Mouse (Mus musculus) cerebellum, adult 9-11 months (tissue): Measurements from ENCODE around the gene Lmx1b.
A peak's percentile ranks its signal among the peaks of the same experiment; 100 is the strongest.

Source experiments
- DNase-seq: peaks from one replicate; pipeline ENCODE4 v3.0.0; 2022

The Lmx1b gene

DNA sequence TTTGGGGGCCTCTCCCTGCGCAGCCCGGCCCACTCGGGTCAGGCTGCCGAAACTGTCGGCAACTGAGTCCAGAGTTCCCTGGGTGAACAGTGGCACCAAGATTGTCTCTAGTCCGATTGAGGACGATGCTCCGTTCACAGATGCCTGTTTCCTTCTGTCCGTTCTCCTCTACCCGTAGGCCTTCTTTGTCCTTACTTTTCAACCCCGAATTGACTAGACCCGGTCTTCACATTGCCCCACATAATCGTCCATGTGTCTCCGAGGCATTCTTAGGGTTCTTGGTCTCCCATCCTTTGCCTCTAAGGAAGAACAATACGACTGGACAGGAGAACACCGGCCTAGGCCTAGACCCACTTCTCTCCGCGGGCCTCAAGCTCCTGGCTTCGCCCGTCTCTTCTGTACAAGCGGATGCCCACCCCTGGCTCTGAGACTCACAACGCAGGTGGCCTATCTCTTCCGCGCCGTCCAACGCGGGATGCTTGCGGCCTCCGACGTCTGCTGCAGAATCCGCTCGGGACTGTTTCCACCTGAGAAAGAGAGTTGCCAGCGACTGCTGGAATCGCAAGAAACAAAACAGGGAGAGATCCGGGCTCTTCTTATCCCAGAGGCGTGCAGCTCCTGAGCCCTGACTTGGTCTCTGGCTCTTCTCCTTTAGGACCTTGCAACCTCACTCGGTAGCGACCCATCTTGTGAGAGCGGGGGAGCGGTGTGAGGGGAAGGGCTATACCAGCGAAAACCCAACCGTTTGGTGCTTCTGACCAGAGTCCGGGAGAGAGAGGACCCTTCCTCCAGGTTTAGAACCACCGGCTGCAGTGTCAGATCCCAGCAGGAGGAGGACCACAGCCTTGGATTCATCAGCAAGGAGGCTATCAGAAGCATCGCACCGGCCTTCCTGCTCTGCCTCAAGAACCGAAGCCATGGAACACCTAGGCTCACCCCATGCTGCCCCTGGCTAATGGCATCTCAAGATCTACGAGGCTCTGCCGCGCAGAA, 3.7 kb upstream of the Lmx1b start:
- no peak for DNase-seq

DNA sequence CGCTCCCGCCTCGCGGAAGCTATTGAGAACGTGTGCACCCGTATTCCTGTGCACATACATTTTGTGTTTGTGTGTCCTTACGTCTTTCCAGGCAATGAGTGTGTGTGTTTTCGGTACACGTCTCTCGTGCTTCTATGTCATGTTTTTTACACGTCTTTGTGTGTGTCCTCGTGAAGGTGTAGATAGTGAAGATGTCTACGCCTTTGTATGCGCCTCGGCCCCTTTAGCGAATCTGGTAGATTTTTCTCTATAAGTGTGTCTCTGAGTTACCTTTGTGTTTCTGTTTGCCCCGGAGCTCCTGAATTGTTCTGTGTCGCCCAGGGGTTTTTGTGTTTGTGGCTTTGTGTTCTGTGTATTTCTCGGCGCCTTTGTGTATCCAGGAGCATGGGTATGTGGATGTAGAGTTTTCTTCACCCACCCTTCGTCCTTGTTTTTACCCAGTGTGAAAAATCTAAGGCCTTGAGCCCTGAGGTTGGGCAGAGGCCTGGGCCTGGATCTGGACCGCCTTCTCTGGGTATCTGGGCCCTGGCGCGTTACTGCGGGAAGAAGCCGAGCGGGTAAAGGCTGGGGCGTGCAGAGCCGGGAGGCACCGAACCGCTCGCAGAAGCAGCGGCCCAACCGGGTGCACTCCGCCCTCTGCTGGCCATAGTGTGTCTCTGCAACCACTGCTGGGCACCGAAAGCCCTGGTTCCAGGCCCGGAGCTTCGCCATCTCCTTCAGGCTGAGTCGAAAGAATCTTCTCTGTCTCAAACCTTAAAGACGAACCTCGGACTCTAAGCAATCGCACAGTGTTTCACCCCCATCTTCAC, 2.5 kb upstream of the Lmx1b start:
- DNase-seq = peak; percentile 61

DNA sequence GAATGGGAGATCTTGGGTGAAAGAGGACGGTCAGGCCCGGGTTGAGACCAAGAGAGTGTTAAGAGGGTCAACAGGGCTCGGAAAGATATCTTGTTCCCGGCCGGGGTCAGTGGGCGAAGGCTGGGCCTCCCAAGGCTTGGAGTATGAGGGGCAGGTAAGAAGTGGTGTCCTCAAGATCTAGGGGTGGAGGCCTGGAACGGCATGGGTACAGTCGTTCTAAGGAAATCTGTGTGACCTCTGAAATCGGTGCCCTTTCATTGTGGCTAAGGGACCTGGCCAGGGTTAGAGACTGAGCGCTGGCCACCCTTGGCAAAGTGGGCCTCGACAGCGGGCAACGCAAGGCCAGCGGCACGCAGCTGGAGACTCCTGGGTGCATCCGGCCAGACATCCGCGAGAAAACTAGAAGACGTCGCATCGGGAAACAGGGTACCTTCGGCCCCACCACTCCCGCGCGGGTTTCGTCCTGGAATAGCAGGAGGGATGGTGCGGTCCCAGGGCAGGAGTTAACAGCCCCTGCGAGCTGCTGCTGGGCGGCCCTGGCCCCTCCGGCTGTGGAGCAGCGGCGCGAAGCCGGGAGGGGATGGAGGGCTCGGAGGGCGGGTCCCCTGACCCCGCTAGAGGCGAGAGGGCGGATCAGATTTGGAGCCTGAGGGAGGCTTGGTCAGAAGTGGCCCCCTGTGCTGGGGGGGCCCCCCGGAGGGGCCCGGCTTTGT, 1.7 kb upstream of the Lmx1b start:
- no peak for DNase-seq

- no peak for DNase-seq
Observed at GRCm38 (mm10) chr2:33640978-33641858, 907 bp upstream of the Lmx1b start.

DNA sequence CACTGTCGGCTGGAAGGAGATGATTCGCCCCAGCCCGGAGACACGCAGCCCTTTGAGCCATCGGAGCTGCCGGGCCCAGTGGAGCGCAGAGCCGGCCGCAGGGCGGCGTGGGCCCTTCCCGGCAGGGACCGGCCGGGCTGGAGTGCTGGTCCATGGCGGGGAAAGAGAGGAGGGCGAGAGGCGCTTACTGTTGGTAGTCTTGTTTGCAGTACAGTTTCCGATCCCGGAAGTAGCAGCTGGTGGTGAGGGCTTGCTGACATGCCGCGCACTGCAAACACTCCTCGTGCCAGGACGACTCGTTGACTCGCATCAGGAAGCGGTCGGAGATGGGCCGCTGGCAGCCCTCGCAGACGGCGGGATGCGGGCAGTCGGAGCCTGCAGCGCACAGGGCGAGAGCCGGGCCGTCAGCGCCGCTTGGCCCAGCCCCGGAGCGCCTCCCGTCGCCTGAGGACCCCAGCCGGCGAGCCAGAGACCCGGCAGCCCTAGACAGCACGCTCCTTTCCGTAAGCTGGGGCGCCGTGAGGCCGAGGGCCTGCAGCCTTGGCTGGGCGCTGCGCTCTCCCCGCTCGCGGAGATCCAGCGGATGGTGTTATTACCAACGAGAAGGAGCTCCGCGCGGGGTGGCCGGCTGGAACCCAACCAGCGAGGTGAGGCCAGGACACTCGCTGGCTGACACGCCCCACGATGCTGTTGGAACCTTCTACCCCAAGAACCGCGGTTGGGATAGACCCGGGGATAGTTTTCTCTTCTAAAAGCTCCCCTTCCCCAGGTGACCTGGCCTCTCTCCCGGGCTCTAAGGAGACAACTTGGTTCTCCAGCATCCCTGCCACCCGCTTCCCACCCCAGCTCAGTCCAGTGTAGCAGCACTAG, 775 bp downstream of the Lmx1b start:
- no peak for DNase-seq

DNA sequence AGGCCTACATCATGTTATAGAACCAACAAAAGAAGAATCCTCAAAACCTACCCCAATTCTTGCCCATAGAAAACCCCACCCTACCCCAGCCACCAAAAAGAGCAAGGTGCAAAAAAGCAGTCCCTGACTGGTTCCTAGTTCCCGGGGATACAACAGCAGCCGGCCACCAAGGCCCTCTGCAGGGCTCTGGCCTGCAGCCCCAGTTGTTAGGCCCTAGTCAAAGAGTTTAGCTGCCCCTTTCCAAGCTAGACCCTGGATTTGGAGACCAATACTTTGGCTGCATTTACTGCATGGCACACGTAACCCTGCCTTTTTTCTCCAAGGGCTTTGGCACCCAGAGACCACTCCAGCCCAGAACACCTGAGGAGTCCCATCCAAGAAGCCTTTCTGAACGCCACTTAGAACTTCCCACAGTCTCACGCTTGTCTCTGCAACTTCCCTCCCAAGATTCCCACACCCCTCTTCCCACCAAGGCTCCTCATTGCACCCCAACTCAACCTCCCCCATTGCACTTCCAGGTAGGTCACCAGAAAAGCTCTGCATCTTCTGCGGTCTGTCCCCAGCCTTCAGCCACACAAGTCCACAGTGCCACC, 2.1 kb downstream of the Lmx1b start:
- no peak for DNase-seq

DNA sequence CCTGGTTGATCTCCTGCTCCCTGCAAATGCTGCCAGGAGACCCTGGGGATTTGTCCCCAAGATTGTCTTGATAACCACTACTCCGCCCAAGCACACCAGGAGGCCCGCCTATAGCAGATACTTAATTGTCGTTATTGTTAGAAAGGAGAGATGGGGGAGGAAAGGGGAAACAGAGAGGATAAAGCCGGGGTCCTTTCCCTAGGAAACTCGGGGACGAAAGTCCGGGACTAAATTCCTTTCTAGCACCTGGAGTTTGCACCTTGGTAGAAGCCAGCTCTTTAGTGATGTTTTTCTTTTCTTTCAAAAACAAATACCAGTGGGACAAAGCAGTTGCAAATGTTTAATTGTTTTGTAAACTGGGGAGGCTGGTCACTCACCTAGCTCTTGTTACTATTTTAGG, 3.0 kb downstream of the Lmx1b start:
- DNase-seq = no peak

DNA sequence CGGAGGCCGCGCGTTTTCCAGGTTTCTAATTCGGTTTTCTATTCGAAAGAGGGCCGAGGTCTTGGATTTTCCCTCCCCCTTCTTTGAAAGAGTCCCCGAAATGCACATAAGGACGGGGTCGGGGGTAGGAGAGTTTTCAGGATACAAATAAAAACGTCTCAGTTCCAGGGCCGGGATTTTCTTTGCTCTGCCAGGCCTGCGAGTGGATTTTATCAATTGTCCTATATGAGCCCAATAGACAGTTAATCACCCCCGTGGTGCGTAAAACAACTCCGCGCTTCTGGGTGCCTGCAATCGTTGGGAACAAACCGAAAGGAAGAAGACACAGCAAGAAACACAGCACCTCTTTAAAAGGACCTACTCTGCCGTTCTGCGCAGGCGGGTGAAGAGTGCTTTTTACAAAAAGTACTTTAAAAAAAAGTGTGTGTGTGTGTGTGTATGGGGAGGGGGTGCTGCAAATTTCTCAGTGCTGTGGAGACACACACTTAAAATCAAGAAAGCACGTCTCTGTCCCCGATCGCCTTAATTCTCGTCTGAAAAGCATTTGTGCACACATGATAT, 3.6 kb downstream of the Lmx1b start:
- no peak for DNase-seq

GRCm38 (mm10) chr2:33636117-33636521, 4.2 kb downstream of the Lmx1b start:
- no peak for DNase-seq

GRCm38 (mm10) chr2:33635323-33636116, 4.8 kb downstream of the Lmx1b start:
- no peak for DNase-seq

- DNase-seq = no peak
Observed at GRCm38 (mm10) chr2:33634481-33635090, 5.7 kb downstream of the Lmx1b start.

DNA sequence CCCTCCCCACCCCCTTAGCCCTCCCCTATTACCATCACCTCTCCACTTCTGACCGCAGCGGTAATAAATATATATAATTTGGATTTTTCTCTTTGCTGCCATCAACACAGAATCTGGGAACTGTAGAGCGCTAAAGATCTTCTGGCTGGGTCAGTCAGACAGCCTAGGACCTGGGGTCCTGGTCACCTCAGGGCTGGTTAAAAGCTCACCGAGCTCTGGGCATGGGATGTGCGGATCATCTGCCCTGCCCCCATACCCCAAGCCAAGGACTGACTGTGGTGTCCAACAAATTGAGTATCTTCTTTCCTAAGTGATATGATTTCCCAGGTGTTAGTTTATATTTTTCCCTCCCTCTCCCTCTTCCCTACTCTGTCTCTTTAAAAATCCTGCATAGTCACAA, 6.4 kb downstream of the Lmx1b start:
- DNase-seq = no peak

DNA sequence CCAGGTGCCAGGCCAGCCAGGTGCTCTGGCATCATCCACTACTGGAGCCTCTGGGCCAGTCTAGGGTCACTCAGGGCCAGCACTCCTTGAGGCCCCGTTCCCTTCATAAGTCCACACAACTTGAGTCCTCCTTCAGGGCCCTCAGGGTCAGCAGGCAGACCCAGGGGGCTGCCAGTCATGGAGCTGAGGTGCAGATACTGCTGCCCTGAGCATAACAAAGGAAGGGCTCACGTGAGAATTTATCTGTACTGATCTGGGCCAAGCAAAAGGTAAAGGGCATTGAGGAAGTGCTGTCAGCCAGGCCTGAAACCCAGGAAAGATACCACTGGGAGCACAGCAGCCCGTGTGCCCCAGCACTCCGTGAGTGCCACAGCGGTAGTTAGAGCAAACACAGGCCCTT, 7.1 kb downstream of the Lmx1b start:
- no peak for DNase-seq

DNA sequence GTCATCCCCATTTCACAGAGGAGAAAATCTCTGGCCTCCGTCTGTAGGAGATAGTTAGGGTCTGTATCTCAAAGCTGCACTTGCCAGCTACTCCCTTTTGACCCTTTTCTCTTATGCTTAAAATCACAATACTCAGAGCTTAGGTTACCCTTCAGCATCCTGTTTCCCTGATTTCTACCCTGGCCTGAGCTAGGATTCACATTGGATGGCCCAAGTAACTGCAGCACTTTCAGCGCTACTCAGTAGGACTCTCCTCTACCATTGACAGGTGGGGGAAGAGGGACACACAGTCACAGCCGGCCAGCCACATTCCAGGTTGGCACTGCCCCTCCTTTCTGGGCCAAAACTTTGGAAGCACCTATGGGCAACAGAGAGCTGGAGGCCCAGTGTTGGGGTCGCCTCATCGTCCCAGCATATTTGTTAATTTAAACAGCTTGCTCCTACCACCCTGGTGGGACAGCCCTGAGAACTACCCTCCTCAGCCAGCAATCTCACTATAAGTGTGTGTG, 7.7 kb downstream of the Lmx1b start:
- no peak for DNase-seq

DNA sequence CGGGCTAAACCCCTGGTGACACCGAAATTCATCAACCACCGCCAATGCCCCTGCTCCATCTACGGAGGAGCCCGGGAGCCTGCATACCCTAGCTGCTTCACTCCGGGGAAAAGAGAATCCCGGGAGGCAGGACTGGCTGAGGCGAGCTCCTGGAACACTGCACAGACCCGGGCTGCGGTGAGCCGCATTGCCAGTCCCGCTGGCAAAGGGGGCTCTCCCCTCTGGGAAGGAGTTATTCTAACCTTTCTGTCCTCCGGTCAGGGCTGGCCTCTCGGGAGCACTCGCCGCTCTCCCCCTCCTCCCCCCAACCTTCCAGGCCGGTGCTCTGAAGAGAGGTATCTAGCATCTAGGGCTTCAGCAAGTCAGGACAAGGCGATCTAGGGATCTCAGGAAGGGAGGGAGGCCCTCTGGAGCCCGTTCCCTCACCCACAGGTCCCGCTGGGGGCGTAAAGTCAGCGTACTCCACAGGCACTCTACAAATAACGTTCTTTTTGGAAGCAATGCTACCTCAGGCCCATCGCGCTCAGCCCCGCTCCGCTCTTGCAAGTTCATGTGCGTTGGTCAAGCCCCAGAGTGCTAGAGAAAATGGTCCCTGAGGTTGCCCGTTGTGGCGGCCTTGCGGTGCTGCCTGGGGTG, 8.5 kb downstream of the Lmx1b start:
- DNase-seq = no peak

GRCm38 (mm10) chr2:33631022-33631707, 9.1 kb downstream of the Lmx1b start:
- DNase-seq = no peak
